Mouse (Mus musculus): ENCODE data around the gene Nudt4. TPM values are rescaled to one million over a fixed set of nuclear protein-coding genes. Genes with fewer than 3 reads are reported as not detected.
A peak's percentile ranks its signal among the peaks of the same experiment; 100 is the strongest.

Nudt4 gene
- polyA plus RNA-seq, 2 experiments = 64.7 to 108 TPM

GRCm38 (mm10) chr10:95568016-95568415 is 4.1 kb upstream of the Nudt4 start:
- no peak overlapping the region for H3K4me3 ChIP-seq (replicated peaks; ENCODE audit: low read length)
- H3K27ac ChIP-seq (replicated peaks; ENCODE audit: low read depth, low read length) = no peak overlapping the region
- TF ChIP-seq POLR2A (IDR thresholded peaks at IDR 0.05; ENCODE audit: borderline replicate concordance, extremely low read depth, insufficient read depth, insufficient read length) = no peak
- ATAC-seq (ENCODE audit: low FRiP score, low read depth) (no peak), DNase-seq (ENCODE audit: low spot score) (no peak)
- H3K36me3 ChIP-seq (ENCODE audit: control insufficient read depth, insufficient read depth, low read length) = no peaks in the 10 kb centered on the region
- H3K9ac ChIP-seq (ENCODE audit: low read depth, low read length, severe bottlenecking) = no peak overlapping the region
- H3K9me3 ChIP-seq (ENCODE audit: control insufficient read depth, low read length) = no peaks in the 10 kb centered on the region
- no peak overlapping the region for H3K4me2 ChIP-seq (replicated peaks; ENCODE audit: low read depth, low read length, severe bottlenecking)
- H3K27me3 ChIP-seq (ENCODE audit: control insufficient read depth, insufficient read depth, low read length) = no peaks in the 10 kb centered on the region
- WGBS = 76% methylated on average over 6 of the region's 6 CpGs
- peaks cover 8% of the 10 kb centered on the region; the same call in 1 of the 2 replicates for H3K4me1 ChIP-seq (ENCODE audit: control insufficient read depth, insufficient read depth, low read length)

GRCm38 (mm10) chr10:95567550-95567949 is 3.6 kb upstream of the Nudt4 start:
- TF ChIP-seq POLR2A (IDR thresholded peaks at IDR 0.05; ENCODE audit: borderline replicate concordance, extremely low read depth, insufficient read depth, insufficient read length) = no peak
- 63% methylated on average over 5 of the region's 5 CpGs for WGBS
- no peak for ATAC-seq (ENCODE audit: low FRiP score, low read depth)
- no peak overlapping the region for H3K4me2 ChIP-seq (replicated peaks; ENCODE audit: low read depth, low read length, severe bottlenecking)
- no peaks in the 10 kb centered on the region for H3K36me3 ChIP-seq (ENCODE audit: control insufficient read depth, insufficient read depth, low read length)
- no peaks in the 10 kb centered on the region for H3K9me3 ChIP-seq (ENCODE audit: control insufficient read depth, low read length)
- no peak overlapping the region for H3K27ac ChIP-seq (replicated peaks; ENCODE audit: low read depth, low read length)
- no peak for DNase-seq (ENCODE audit: low spot score)
- H3K27me3 ChIP-seq (ENCODE audit: control insufficient read depth, insufficient read depth, low read length) = no peaks in the 10 kb centered on the region
- peaks cover 8% of the 10 kb centered on the region; the same call in 1 of the 2 replicates for H3K4me1 ChIP-seq (ENCODE audit: control insufficient read depth, insufficient read depth, low read length)
- H3K9ac ChIP-seq (ENCODE audit: low read depth, low read length, severe bottlenecking) = no peak overlapping the region
- H3K4me3 ChIP-seq (replicated peaks; ENCODE audit: low read length) = no peak overlapping the region

- Histone ChIP-seq H3K27ac (replicated peaks; ENCODE audit: low read depth, low read length) (no peak overlapping the region), H3K27me3 (ENCODE audit: control insufficient read depth, insufficient read depth, low read length) (no peaks in the 10 kb centered on the region), H3K9ac (ENCODE audit: low read depth, low read length, severe bottlenecking) (no peak overlapping the region), H3K4me2 (replicated peaks; ENCODE audit: low read depth, low read length, severe bottlenecking) (no peak overlapping the region), H3K36me3 (ENCODE audit: control insufficient read depth, insufficient read depth, low read length) (no peaks in the 10 kb centered on the region), H3K9me3 (ENCODE audit: control insufficient read depth, low read length) (no peaks in the 10 kb centered on the region), H3K4me1 (ENCODE audit: control insufficient read depth, insufficient read depth, low read length) (peaks cover 8% of the 10 kb centered on the region; the same call in 1 of the 2 replicates), H3K4me3 (replicated peaks; ENCODE audit: low read length) (no peak overlapping the region)
- 88% methylated on average over 3 of the region's 3 CpGs for WGBS
- DNase-seq (ENCODE audit: low spot score) (no peak), ATAC-seq (ENCODE audit: low FRiP score, low read depth) (no peak)
- TF ChIP-seq POLR2A (IDR thresholded peaks at IDR 0.05; ENCODE audit: borderline replicate concordance, extremely low read depth, insufficient read depth, insufficient read length) = no peak
Observed at GRCm38 (mm10) chr10:95566786-95567185, 2.8 kb upstream of the Nudt4 start.

GRCm38 (mm10) chr10:95565156-95565854 is 1.4 kb upstream of the Nudt4 start:
- Histone ChIP-seq H3K36me3 (ENCODE audit: control insufficient read depth, insufficient read depth, low read length) (no peaks in the 10 kb centered on the region), H3K4me3 (replicated peaks; ENCODE audit: low read length) (no peak overlapping the region), H3K9ac (ENCODE audit: low read depth, low read length, severe bottlenecking) (no peak overlapping the region), H3K4me1 (ENCODE audit: control insufficient read depth, insufficient read depth, low read length) (peaks cover 11% of the 10 kb centered on the region; the same call in 1 of the 2 replicates), H3K9me3 (ENCODE audit: control insufficient read depth, low read length) (no peaks in the 10 kb centered on the region), H3K27me3 (ENCODE audit: control insufficient read depth, insufficient read depth, low read length) (no peaks in the 10 kb centered on the region), H3K4me2 (replicated peaks; ENCODE audit: low read depth, low read length, severe bottlenecking) (no peak overlapping the region; the same call in 1 of the 2 replicates), H3K27ac (replicated peaks; ENCODE audit: low read depth, low read length) (no peak overlapping the region)
- no peak for DNase-seq (ENCODE audit: low spot score)
- TF ChIP-seq POLR2A (IDR thresholded peaks at IDR 0.05; ENCODE audit: borderline replicate concordance, extremely low read depth, insufficient read depth, insufficient read length) = no peak
- no peak for ATAC-seq (ENCODE audit: low FRiP score, low read depth)
- 24% methylated on average over 14 of the region's 14 CpGs for WGBS

GRCm38 (mm10) chr10:95562859-95563841 is 796 bp downstream of the Nudt4 start:
- Histone ChIP-seq H3K36me3 (ENCODE audit: control insufficient read depth, insufficient read depth, low read length) (peaks cover 3% of the 10 kb centered on the region; the same call in 1 of the 2 replicates), H3K27me3 (ENCODE audit: control insufficient read depth, insufficient read depth, low read length) (no peaks in the 10 kb centered on the region), H3K9ac (ENCODE audit: low read depth, low read length, severe bottlenecking) (peak overlapping the region; percentile 92), H3K4me1 (ENCODE audit: control insufficient read depth, insufficient read depth, low read length) (peaks cover 11% of the 10 kb centered on the region; the same call in 1 of the 2 replicates), H3K4me3 (replicated peaks; ENCODE audit: low read length) (peak overlapping the region; percentile 95), H3K27ac (replicated peaks; ENCODE audit: low read depth, low read length) (peak overlapping the region; percentile 87), H3K9me3 (ENCODE audit: control insufficient read depth, low read length) (no peaks in the 10 kb centered on the region), H3K4me2 (replicated peaks; ENCODE audit: low read depth, low read length, severe bottlenecking) (peak overlapping the region; percentile 82)
- ATAC-seq (ENCODE audit: low FRiP score, low read depth) (peak; percentile 38), DNase-seq (ENCODE audit: low spot score) (no peak)
- under 1% methylated on average over 44 of the region's 65 CpGs for WGBS
- no peak for TF ChIP-seq POLR2A (IDR thresholded peaks at IDR 0.05; ENCODE audit: borderline replicate concordance, extremely low read depth, insufficient read depth, insufficient read length)
